Mouse (Mus musculus) right cerebral cortex, postnatal 14 days (tissue): Measurements from ENCODE around the gene Adam21.
A peak's percentile ranks its signal among the peaks of the same experiment; 100 is the strongest.
"Not testable (repeated sequence)": the region's sequence is repeated elsewhere in the genome, so short reads cannot be mapped to it uniquely, and the experiment has no call there.

ENCODE experiments used
- DNase-seq: peaks from one replicate; pipeline ENCODE4 v3.0.0; 2022

Adam21 gene

GRCm38 (mm10) chr12:81568374-81568773 is at the start of gene Adam21:
Adam21 (minus strand) TSS chr12:81568474.
- no peak for DNase-seq

GRCm38 (mm10) chr12:81616980-81617379 is 48.7 kb upstream of the Adam21 start:
- peak; percentile 10 for DNase-seq

GRCm38 (mm10) chr12:81615807-81616206 is 47.5 kb upstream of the Adam21 start:
- no peak for DNase-seq

GRCm38 (mm10) chr12:81609445-81609844 is 41.2 kb upstream of the Adam21 start:
- DNase-seq = no peak

- DNase-seq = no peak
Observed at GRCm38 (mm10) chr12:81604995-81605784, 36.9 kb upstream of the Adam21 start.

GRCm38 (mm10) chr12:81596547-81597262 is 28.4 kb upstream of the Adam21 start:
- no peak for DNase-seq

DNA sequence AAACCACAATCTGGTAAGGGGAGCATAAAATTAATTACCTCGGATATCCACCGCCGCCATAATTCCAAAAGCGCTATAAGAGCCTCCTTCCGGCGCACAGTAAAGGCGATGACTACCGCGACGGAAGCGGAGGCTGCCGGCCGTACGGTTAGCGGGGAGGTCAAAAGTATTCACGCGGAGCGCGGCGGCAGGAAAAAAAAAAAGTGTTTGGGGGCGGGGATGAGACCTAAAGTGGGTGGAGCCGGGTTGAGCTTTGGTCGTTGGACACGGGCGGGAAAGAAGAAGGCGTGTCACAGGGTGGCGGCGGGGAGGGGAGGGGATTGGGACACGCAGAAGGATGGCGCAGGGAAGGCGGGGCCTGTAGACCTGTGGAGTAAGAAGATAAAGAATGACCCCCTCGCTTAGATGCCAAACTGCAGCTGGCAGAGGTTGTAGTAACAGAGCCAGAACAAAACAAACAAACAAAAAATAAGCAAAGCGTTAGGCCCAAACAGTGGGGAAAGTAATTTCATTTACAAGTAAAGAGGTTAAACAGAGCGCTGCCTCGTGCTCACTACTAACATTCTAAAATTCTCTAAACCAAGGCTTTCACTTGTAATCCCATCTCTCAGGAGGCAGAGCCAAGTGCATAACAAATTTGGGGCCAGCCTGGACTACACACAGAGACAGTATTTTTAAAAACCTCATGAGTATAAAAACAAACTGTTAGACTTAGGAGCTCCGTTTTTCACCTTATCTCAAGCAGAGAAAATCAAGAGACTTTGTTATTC is 26.8 kb upstream of the Adam21 start, which contains the start of gene Med6:
Gene Med6, minus strand, starts transcription at position 107 of the 770 bp plus-strand sequence.
- peak; percentile 89 for DNase-seq

- no peak for DNase-seq
Observed at GRCm38 (mm10) chr12:81567931-81568330, 343 bp downstream of the Adam21 start.

DNA sequence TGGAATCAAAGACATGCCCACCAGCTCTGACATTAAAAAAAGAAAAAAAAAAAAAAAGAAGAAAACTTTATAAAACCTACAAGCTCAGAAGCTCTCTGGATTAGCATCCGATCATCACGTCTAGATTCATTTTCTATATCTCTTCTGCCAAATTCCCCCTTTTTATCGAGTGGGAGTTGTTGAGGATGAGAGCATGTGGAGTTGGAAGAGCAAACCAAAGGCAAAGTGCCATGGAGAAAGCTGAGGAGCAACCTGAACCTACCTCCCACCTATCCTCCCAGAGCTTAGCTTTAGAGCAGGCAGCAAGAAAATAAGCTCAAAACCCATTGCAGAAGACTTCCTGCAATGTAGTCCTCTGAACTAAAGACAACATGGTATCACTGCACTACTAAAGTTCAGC is 4.1 kb downstream of the Adam21 start:
- DNase-seq = no peak

DNA sequence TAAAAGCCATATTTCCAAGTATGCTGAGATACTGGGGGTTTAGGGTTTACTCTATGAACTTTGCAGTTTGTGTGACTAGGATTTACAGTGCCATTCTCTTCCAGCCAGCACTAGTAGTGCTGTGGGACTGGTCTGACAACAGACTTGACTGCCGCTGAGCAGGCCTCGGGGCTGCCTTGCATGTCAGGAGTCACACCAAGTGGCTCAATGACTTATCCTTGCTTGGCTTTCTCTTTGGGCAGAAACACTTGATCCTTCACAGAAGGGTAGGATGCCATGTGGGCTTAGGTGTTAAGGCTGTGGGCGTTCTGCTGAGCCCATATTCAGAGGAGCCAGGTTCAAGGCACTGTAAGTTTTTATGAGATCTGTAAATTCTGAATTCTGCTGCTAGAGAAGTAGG is 19.0 kb downstream of the Adam21 start:
- DNase-seq = no peak

- DNase-seq = no peak
Observed at GRCm38 (mm10) chr12:81547163-81547562, 21.1 kb downstream of the Adam21 start.

DNA sequence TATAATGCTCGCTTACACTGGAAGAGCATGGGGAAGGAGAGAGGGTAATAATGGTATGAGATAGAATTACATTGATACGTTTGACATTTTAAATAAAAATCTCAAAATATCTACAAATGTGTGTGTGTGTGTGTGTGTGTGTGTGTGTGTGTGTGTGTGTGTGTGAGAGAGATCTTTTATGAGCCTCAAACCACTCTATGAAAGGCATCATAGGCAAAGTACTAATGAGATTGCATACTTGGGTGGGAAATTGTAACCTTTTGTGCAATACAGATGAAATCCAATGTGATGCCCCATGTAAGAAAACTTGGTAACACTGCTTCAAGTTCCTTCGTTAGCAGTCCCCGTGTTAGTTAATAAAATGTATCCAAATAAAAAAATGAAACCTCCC is 35.2 kb downstream of the Adam21 start:
- no peak for DNase-seq

GRCm38 (mm10) chr12:81532316-81533028 is 35.8 kb downstream of the Adam21 start, which contains the start of the genes Gm20498 and Synj2bp:
Gm20498 (minus strand) TSS chr12:81532905.
Synj2bp (minus strand) TSS chr12:81532911.
- peak; percentile 81 for DNase-seq

GRCm38 (mm10) chr12:81530587-81530986 is 37.7 kb downstream of the Adam21 start:
- DNase-seq = not testable (repeated sequence)
